Mouse (Mus musculus) embryonic facial prominence, embryonic 10.5 days (tissue): ENCODE data around the gene Ssr2. TPM values are rescaled to one million over a fixed set of nuclear protein-coding genes. Genes with fewer than 3 reads are reported as not detected.
A peak's percentile ranks its signal among the peaks of the same experiment; 100 is the strongest.

Source experiments
- DNase-seq: peaks from one replicate; pipeline ENCODE4 v3.0.0-alpha.2; 2017; ENCODE audit warnings: low spot score
- H3K27ac ChIP-seq: fragments of 300-500 bp; sonication (generic); replicated peaks from 2 replicates; pipeline ENCODE4 v1.5.1; 2016; ENCODE audit warnings: mild to moderate bottlenecking
- H3K27me3 ChIP-seq: fragments of 300-500 bp; sonication (generic); replicated peaks from 2 replicates; pipeline ENCODE4 v1.6.1; 2016; ENCODE audit warnings: low read depth, mild to moderate bottlenecking; ENCODE audit not compliant: poor library complexity, severe bottlenecking
- H3K36me3 ChIP-seq: fragments of 300-500 bp; sonication (generic); replicated peaks from 2 replicates; pipeline ENCODE4 v1.6.1; 2016; ENCODE audit warnings: mild to moderate bottlenecking, moderate library complexity
- H3K4me1 ChIP-seq: fragments of 300-500 bp; sonication (generic); 2 replicates; pipeline ENCODE4 v1.6.1; 2016
- H3K4me3 ChIP-seq: fragments of 300-500 bp; sonication (generic); 2 replicates; pipeline ENCODE4 v1.5.1; 2016; ENCODE audit warnings: mild to moderate bottlenecking, moderate library complexity
- H3K9me3 ChIP-seq: fragments of 300-500 bp; sonication (generic); 2 replicates; pipeline ENCODE4 v1.6.1; 2016; ENCODE audit warnings: mild to moderate bottlenecking
- WGBS: fragments of 180-500 bp; shearing (Covaris S2); methylation state at CpG from one replicate; pipeline ENCODE4 v1.1.7; 2016; 5-methylcytosine and 5-hydroxymethylcytosine counted together
- polyA plus RNA-seq: library from polyadenylated mRNA; unstranded; fragments of >200 nt; fragmentation: Nextera tagmentation; extraction: Ambion mirVana; gene quantifications from 2 replicates; pipeline ENCODE4 v1.2.1, GENCODE M21; 2016

The Ssr2 gene
- polyA plus RNA-seq: 229 and 231 TPM in 2 replicates

DNA sequence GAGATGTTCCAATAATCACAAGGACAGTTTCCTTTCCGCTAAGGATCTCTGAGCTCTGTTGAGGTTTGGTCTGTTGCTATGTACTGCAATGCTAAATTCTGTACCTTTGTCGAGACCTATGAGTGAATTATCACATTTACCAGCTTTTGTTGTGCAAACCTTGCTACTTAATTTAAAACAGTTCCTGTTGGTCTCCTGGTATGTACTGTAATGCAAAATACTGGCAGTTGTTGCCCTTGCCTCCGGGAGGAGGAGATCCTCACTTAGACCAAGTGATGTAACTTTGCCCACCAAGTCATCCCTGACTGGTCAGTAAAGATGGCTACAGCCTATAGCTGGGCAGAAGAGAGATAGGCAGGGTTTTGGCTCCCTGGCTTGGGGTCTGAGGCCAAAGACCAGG is at the start of gene Ssr2:
Ssr2 (plus strand) TSS at position 337 of the 400 bp plus-strand sequence.
- Histone ChIP-seq H3K27ac (no peak within 1 kb of the TSS), H3K9me3 (no peaks in the 10 kb centered on the region), H3K27me3 (no peaks in the 10 kb centered on the region), H3K4me1 (peaks cover 11% of the 10 kb centered on the region), H3K36me3 (peaks cover 4% of the 10 kb centered on the region), H3K4me3 (no peak within 1 kb of the TSS)
- no peak for DNase-seq
- 88% methylated on average over 3 of the region's 3 CpGs for WGBS

DNA sequence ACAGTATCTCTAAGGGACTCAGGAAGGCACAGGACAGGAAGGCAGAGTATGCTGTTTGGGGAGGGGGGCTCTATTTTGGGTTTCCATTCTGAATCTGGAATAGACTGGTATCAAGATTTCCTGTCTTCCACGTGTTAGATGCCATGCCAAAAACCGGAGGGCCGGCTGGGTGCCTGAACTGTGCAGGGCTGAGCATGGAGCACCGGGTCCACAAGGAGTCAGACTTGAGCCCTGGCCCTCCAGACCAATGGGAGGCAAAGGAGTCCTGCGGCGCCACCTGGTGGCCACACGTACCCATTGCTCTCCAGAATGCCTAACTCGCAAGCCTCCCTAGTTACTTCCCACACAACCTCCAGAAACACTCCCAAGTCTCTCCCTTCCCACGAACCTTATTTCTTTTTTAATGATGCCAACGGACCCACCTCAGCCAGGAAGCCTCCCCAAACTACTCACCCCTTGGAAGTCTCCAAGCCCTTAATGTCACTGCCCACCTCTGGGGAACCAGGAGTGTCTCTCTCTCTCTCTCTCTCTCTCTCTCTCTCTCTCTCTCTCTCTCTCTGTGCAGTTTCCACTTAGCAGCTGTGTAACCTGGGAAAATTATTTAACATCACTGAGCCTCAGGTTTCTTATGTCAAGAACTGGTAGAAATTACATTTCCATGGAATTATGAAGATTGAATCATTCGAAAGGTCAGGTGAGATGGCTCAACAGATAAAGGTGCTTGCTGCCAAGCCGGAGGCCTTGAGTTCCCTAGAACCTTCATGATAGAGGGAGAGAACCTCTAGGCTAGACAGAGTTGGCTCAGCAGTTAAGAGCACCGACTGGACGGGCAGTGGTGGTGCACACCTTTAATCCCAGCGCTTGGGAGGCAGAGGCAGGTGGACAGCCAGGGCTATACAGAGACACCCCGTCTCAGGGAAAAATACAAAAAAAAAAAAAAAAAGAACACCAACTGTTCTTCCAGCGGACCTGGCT is 49.2 kb upstream of the Ssr2 start:
- Histone ChIP-seq H3K36me3 (peaks cover 32% of the 10 kb centered on the region), H3K4me1 (peaks cover 57% of the 10 kb centered on the region), H3K27me3 (no peaks in the 10 kb centered on the region), H3K9me3 (no peaks in the 10 kb centered on the region), H3K4me3 (peak overlapping the region; percentile 35; the same call in 1 of the 2 replicates), H3K27ac (0 out of 2 replicates have a peak overlapping the region, but pooled peaks have one; percentile 26)
- WGBS: 31% methylated on average over 17 of the region's 17 CpGs
- DNase-seq: peak; percentile 93

DNA sequence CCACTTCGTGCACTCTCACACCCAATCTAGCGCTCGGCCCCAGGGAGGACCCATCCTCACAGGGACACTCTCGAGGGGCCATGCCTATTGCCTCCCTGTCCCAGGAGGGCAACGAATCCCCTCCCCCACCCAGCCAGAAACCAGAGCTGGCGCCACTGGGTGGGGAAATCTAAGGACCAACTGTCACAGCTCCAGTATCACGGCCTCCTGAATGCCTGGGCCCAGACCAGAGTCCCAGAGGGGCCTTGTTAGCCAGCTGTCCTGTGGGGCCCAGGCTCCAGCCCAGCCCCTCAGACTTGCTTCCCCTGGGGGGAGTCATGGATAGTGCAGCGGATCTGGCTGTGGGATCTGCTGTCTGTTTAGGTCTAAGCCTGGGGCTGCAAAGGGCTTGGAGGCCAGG is 48.1 kb upstream of the Ssr2 start:
- Histone ChIP-seq H3K4me1 (peaks cover 54% of the 10 kb centered on the region), H3K4me3 (peak overlapping the region; percentile 37)
- 21% methylated on average over 8 of the region's 8 CpGs for WGBS

DNA sequence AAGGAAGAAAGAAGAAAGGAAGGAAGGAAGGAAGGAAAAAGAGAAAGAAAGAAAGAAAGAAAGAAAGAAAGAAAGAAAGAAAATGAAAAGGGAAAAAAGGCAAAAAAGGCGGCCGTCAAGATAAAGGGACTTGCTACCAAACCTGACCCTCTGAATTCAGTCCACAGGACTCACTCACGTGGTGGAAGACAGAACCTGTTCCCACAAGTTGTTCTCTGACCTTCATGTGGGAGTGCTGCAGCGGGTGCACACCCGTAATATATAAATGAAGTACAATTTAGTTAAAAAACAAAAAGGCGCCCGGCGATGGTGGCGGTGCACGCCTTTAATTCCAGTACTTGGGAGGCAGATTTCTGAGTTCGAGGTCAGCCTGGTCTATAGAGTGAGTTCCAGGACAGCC is 47.0 kb upstream of the Ssr2 start:
- peak overlapping the region; percentile 82; the same call in 1 of the 2 replicates for H3K4me3 ChIP-seq
- H3K9me3 ChIP-seq: no peaks in the 10 kb centered on the region
- H3K4me1 ChIP-seq: peaks cover 54% of the 10 kb centered on the region
- no peak for DNase-seq
- H3K27ac ChIP-seq: peak overlapping the region; percentile 100; the same call in 1 of the 2 replicates
- peaks cover 20% of the 10 kb centered on the region for H3K36me3 ChIP-seq
- 87% methylated on average over 11 of the region's 11 CpGs for WGBS
- no peaks in the 10 kb centered on the region for H3K27me3 ChIP-seq

More for the DNA sequence above, 48.1 kb upstream of the Ssr2 start:
- no peak for DNase-seq
- H3K27me3 ChIP-seq: no peaks in the 10 kb centered on the region
- H3K36me3 ChIP-seq: peaks cover 30% of the 10 kb centered on the region
- peak overlapping the region; percentile 74 for H3K27ac ChIP-seq
- H3K9me3 ChIP-seq: no peaks in the 10 kb centered on the region

DNA sequence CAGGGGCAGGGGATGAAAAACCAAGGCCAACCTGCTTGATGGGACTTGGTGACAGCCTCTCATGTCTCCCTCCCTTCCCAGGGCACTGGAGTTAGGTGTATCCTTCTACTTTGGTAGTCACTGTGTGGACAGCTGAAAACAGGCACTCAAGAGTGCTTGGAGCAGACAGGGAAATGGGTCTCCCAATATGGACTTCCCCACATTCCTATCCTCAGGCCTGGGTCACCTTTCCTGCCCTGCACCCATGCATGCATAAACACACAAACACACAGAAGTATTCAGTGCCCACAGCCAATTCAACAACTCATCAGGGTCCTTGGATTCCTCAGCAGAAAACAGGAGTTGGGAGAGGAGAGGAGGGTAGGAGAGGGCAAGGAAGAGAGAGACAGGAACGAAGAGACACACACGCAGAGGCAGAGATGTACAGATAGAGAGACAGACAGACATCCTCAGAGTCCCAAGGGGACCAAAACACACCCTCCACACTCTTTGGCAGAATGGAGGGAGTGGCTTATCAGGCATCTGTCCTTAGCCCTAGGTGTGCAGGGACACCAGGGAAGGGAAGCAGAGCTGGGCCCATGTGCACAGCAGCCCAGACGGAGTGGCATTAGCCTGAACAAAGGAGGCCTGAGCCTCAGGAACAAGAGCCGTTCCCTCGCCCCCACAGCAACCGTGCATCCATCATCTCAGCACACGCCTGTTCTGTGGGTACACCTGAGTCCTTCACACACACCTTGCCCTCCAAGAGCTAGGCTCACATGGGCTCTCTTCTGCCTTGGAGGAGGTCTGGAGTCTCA is 46.3 kb upstream of the Ssr2 start:
- WGBS: 27% methylated on average over 7 of the region's 7 CpGs
- H3K27ac ChIP-seq: peak overlapping the region; percentile 100
- peaks cover 60% of the 10 kb centered on the region for H3K4me1 ChIP-seq
- no peaks in the 10 kb centered on the region for H3K9me3 ChIP-seq
- no peaks in the 10 kb centered on the region for H3K27me3 ChIP-seq
- peak overlapping the region; percentile 82 for H3K4me3 ChIP-seq
- DNase-seq: peak; percentile 42
- peaks cover 15% of the 10 kb centered on the region for H3K36me3 ChIP-seq

DNA sequence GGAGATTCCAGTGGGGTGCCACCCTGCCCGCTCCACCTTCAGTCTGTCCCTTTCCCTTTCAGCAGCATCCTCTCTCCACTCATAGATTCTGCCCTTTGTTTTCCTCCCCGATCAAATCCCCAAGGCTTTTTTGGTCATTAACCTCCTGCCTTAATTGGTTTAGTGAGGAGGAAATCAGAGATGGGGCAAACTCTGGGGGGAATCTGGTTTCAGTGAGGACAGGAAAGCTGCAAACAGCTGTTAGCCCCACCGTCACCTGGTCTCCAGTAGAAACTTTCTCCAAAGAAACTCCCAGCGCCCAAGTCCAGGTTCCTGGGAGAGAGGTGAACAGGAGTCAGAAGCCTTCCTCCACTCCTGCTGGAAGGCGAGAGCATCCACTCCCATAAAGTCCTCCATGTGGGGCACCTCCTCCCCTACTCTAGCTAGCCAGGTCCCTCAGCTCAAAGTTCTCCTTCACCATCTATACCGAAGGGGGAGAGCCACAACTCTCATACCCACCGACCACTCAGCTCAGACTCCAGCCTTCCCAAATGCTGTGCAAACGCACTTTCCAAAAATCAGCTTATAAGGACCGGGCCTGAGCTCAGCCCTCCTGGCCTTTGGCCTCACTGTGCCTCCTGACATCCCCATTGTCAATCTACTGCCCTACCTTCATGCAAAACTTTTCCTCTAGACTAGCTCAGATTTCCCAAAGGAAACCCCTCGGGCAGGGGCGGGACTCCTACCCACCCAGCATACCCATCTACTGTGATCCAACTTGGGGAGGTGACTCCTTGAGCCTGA is 45.4 kb upstream of the Ssr2 start:
- H3K4me3 ChIP-seq: peak overlapping the region; percentile 82
- H3K9me3 ChIP-seq: no peaks in the 10 kb centered on the region
- peak; percentile 65 for DNase-seq
- peak overlapping the region; percentile 100 for H3K27ac ChIP-seq
- H3K36me3 ChIP-seq: peaks cover 15% of the 10 kb centered on the region
- H3K4me1 ChIP-seq: peaks cover 69% of the 10 kb centered on the region
- WGBS: 4% methylated on average over 11 of the region's 11 CpGs
- H3K27me3 ChIP-seq: no peaks in the 10 kb centered on the region

DNA sequence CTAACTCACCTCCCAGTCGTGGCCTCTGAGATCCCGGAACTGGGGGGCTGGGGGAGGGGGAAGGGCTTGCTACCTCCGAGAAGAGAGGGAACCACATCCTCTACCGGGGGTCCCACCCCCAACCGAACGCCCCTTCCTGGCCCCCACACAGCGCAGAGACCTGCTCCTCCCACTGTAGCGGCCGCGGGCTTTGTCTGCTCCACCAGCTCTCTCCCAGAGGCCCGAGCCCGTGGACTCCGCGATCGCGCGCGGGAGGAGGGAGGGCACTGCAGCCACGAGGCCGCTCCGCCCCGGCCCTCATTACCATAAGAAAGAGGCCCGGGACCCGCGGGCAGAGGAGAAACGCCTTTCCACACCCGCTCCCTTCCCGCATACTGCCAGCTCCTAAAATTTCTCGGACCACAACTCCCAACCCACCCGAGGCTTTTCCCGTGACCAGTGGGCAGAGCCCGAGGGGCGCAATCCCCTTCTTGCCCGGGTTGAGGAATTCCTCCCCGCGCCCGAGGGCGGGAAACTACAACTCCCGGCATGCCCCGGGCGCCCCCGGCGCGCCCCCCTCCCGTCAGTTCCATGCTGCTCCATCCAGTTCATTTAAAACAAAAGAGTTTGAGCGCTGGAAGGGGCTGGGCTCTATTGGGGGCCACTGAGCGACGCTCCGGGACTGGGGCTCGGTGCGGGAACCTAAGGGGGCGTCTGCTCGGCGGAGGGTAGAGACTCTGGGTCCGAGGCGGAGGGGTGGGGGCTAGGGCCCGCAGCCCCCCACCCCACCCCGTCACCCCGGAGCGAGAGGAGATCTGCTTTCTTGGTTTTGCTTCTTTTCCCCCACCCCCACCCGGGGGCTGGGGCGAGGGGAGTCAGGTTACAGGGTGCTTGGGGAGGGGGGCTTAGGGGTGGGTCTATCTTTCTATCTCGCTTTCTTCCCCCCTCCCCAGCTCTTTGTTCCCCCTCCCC is 44.1 kb upstream of the Ssr2 start:
- under 1% methylated on average over 63 of the region's 63 CpGs for WGBS
- peak; percentile 95 for DNase-seq
- Histone ChIP-seq H3K9me3 (no peaks in the 10 kb centered on the region), H3K27ac (peak overlapping the region; percentile 100), H3K27me3 (no peaks in the 10 kb centered on the region), H3K4me3 (peak overlapping the region; percentile 82), H3K36me3 (peaks cover 25% of the 10 kb centered on the region), H3K4me1 (peaks cover 70% of the 10 kb centered on the region)

DNA sequence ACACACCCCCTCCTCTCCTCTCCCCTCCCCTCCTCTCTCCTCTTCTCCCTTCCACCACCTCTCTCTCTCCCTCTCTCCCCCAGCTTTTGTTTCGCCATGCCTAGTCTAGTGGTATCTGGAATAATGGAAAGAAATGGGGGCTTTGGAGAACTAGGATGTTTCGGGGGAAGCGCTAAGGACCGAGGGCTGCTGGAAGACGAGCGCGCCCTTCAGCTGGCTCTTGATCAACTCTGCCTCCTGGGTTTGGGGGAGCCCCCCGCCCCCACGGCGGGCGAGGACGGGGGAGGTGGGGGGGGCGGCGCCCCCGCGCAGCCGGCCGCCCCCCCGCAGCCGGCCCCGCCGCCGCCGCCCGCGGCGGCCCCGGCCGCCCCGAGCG is 43.4 kb upstream of the Ssr2 start, which contains the start of gene Mex3a:
Mex3a (plus strand) TSS at position 97 of the 376 bp plus-strand sequence.
- Histone ChIP-seq H3K4me3 (peak within 1 kb of the TSS; percentile 82), H3K4me1 (peaks cover 70% of the 10 kb centered on the region), H3K36me3 (peaks cover 32% of the 10 kb centered on the region), H3K27ac (peak within 1 kb of the TSS; percentile 100), H3K9me3 (no peaks in the 10 kb centered on the region), H3K27me3 (no peaks in the 10 kb centered on the region)
- no peak for DNase-seq
- WGBS: under 1% methylated on average over 23 of the region's 31 CpGs

DNA sequence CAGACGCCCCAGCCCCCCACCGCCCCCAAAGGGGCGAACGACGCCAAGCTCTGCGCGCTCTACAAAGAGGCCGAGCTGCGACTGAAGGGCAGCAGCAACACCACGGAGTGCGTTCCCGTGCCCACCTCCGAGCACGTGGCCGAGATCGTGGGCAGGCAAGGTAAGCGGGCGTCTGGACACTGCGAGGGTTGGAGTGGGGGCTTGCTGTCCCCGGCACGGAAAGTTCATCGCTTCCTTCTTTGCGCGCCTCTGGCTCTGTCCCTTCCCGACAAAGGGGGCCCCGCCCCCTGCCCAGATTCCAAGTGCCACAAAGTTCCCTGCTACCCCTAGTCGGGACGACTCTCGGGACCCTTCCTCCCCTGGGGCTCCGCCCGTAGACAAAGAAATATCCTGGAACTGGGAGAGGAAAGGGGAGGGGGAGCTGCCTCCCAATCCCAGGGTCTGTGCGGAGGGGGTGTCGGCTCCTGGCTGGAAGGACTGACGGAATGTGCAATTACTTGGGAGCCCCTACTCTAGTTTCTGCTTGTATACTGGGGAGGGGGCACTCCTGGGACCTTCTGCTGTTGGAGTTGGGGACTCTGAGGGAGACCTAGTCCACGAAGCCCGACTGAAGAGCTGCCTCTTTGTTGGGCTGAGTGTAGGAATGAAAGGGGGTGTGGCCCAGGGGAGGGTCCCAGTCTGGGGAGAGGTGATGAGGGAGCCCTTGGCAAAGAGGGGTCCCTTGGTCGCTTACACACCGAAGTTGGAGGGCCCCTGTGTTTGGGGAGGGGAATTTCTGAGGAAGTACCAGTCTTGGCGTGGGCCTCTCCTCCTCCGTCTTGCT is 42.8 kb upstream of the Ssr2 start:
- Histone ChIP-seq H3K27me3 (no peaks in the 10 kb centered on the region), H3K27ac (peak overlapping the region; percentile 100), H3K4me3 (peak overlapping the region; percentile 82), H3K4me1 (peaks cover 70% of the 10 kb centered on the region), H3K9me3 (no peaks in the 10 kb centered on the region), H3K36me3 (peaks cover 38% of the 10 kb centered on the region)
- DNase-seq: peak; percentile 81
- under 1% methylated on average over 40 of the region's 40 CpGs for WGBS

DNA sequence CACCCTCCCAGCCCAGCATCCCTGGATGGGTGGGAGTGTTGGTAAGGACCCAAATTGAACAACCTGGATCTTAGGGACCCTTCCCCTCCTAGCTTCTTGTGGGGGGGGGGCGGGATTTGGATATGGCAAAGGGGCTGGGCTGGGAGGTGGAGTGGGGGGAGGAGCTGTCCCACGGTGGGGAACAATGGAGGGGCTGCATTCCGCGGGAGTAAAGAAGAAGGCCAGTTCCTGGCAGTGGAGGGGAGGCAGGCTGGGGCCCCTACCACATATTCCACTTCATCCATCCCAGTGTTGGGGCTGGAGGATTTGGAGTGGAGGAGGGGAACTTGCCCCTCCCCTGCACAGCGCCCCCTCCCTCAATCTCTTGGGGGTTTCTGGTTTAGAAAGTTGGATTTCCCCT is 42.0 kb upstream of the Ssr2 start:
- WGBS: under 1% methylated on average over 5 of the region's 5 CpGs
- Histone ChIP-seq H3K9me3 (no peaks in the 10 kb centered on the region), H3K4me3 (peak overlapping the region; percentile 82), H3K4me1 (peaks cover 70% of the 10 kb centered on the region), H3K36me3 (peaks cover 46% of the 10 kb centered on the region), H3K27me3 (no peaks in the 10 kb centered on the region), H3K27ac (peak overlapping the region; percentile 100)
- peak; percentile 72 for DNase-seq
